11 mouse cellular contexts compared by ENCODE assay signal in genomic region chr7:113270551-113270950, GRCm38 (mm10).
A peak's percentile ranks its signal among the peaks of the same experiment; 100 is the strongest.
DNase-seq lines count a peak whose midpoint lies in the region; ATAC-seq and TF ChIP-seq lines count a peak whose summit lies in the region.
"Had no signal": no experiment of that assay in that cellular context is flagged by ENCODE, and none has a peak within 500 bp of the region (broad histone marks: within the 10 kb centered on the region; RNA-seq: fewer than 3 reads in every experiment).

No protein-coding gene starts in this region.

- peak; percentile 37 to 45 for DNase-seq in heart, adult 2 months
- DNase-seq in heart, adult 8-10 months (ENCODE audit: low spot score), result no peak
- DNase-seq in midbrain, embryonic 11.5 days (ENCODE audit: low spot score, missing footprints), result peak; percentile 35
- DNase-seq in cerebellum, adult 18-20 months, result peak; percentile 94 to 97
- peak; percentile 34 for DNase-seq in lung, postnatal 36 days
- DNase-seq in left cerebral cortex, adult 2 months (ENCODE audit: extremely low spot score in 1 of 2, low spot score in 2 of 2), result no peak
- DNase-seq in frontal cortex, adult 2 months (ENCODE audit: extremely low spot score in 1 of 2, low spot score in 1 of 2), result no peak
- DNase-seq: spleen, adult 18-20 months had no signal

- no peak overlapping the region for H3K4me3 ChIP-seq in heart, adult 2 months
- H3K4me3 ChIP-seq in midbrain, embryonic 11.5 days (ENCODE audit: low read depth, low read length), result no peak overlapping the region
- H3K4me3 ChIP-seq in midbrain, embryonic 13.5 days (replicated peaks), result no peak overlapping the region
- H3K4me3 ChIP-seq in left cerebral cortex, adult 2 months, result no peak overlapping the region
- H3K4me3 ChIP-seq: limb, embryonic 12.5 days had no signal

- 43% methylated on average over 10 of the region's 10 CpGs for WGBS in heart, adult 2 months
- 86% methylated on average over 10 of the region's 10 CpGs for WGBS in midbrain, embryonic 11.5 days
- 82% methylated on average over 10 of the region's 10 CpGs for WGBS in midbrain, embryonic 13.5 days

- H3K79me2 ChIP-seq in heart, adult 2 months (replicated peaks; ENCODE audit: control insufficient read depth, insufficient read depth, low read length), result no peaks in the 10 kb centered on the region

- no peaks in the 10 kb centered on the region for H3K27me3 ChIP-seq in heart, adult 2 months (ENCODE audit: control insufficient read depth, insufficient read depth, low read length)
- no peaks in the 10 kb centered on the region for H3K27me3 ChIP-seq in midbrain, embryonic 11.5 days (ENCODE audit: control insufficient read depth, insufficient read depth, low read length)
- no peaks in the 10 kb centered on the region for H3K27me3 ChIP-seq in midbrain, embryonic 13.5 days
- H3K27me3 ChIP-seq: limb, embryonic 12.5 days had no signal

- intact Hi-C loops in heart, adult 2 months (cut with DNase I), result no loop called here
- intact Hi-C loops in left cerebral cortex, adult 2 months (cut with DNase I), result no loop called here

- H3K9me3 ChIP-seq in midbrain, embryonic 11.5 days (ENCODE audit: control insufficient read depth, low read length), result no peaks in the 10 kb centered on the region
- H3K9me3 ChIP-seq in midbrain, embryonic 13.5 days, result no peaks in the 10 kb centered on the region
- H3K9me3 ChIP-seq: limb, embryonic 12.5 days had no signal

- peaks cover 4% of the 10 kb centered on the region for H3K4me1 ChIP-seq in heart, adult 2 months (ENCODE audit: control insufficient read depth, insufficient read depth, low read length)
- H3K4me1 ChIP-seq in midbrain, embryonic 11.5 days (ENCODE audit: control insufficient read depth, insufficient read depth, low read length), result no peaks in the 10 kb centered on the region
- H3K4me1 ChIP-seq in midbrain, embryonic 13.5 days (replicated peaks), result no peaks in the 10 kb centered on the region

- TF ChIP-seq CTCF in heart, adult 2 months (IDR thresholded peaks at IDR 0.05), result no peak
- TF ChIP-seq CTCF in left cerebral cortex, adult 2 months (IDR thresholded peaks at IDR 0.05), result no peak

- TF ChIP-seq POLR2A in heart, adult 2 months (IDR thresholded peaks at IDR 0.05; ENCODE audit: insufficient read depth, low read depth, low read length), result no peak

- no peak for TF ChIP-seq EP300 in heart, adult 2 months (IDR thresholded peaks at IDR 0.05; ENCODE audit: insufficient read depth, low read depth, low read length)

- ATAC-seq in midbrain, embryonic 11.5 days (ENCODE audit: low FRiP score), result no peak
- no peak for ATAC-seq in midbrain, embryonic 13.5 days
- ATAC-seq: midbrain, embryonic 16.5 days had no signal

- H3K4me2 ChIP-seq in midbrain, embryonic 11.5 days, result no peak overlapping the region
- H3K4me2 ChIP-seq in midbrain, embryonic 13.5 days (replicated peaks), result no peak overlapping the region
- H3K4me2 ChIP-seq: limb, embryonic 12.5 days had no signal

- no peaks in the 10 kb centered on the region for H3K36me3 ChIP-seq in heart, adult 2 months (ENCODE audit: control insufficient read depth, insufficient read depth, low read length)
- no peaks in the 10 kb centered on the region for H3K36me3 ChIP-seq in midbrain, embryonic 11.5 days (ENCODE audit: control insufficient read depth, insufficient read depth, low read length)
- H3K36me3 ChIP-seq in midbrain, embryonic 13.5 days, result no peaks in the 10 kb centered on the region
- H3K36me3 ChIP-seq: limb, embryonic 12.5 days had no signal

- no peak overlapping the region for H3K9ac ChIP-seq in heart, adult 2 months (ENCODE audit: low read depth, low read length)
- H3K9ac ChIP-seq in midbrain, embryonic 11.5 days (ENCODE audit: low read length), result no peak overlapping the region; the same call in 1 of the 2 replicates
- no peak overlapping the region for H3K9ac ChIP-seq in midbrain, embryonic 13.5 days (replicated peaks)
- H3K9ac ChIP-seq: limb, embryonic 12.5 days had no signal

- no peak overlapping the region for H3K27ac ChIP-seq in heart, adult 2 months
- no peak overlapping the region for H3K27ac ChIP-seq in midbrain, embryonic 11.5 days (ENCODE audit: low read depth, low read length)
- no peak overlapping the region for H3K27ac ChIP-seq in midbrain, embryonic 13.5 days
- no peak overlapping the region for H3K27ac ChIP-seq in left cerebral cortex, adult 2 months
- H3K27ac ChIP-seq: limb, embryonic 12.5 days had no signal

Comparison
In these comparisons a context has a peak if more than half of its experiments do, and no peak if none do; other contexts are left out.
1. DNase-seq: peak in heart, adult 2 months (2 of 2), midbrain, embryonic 11.5 days (single experiment), cerebellum, adult 18-20 months (2 of 2) and lung, postnatal 36 days (single experiment); none in heart, adult 8-10 months (single experiment), left cerebral cortex, adult 2 months (0 of 2) and frontal cortex, adult 2 months (0 of 2).